Mouse (Mus musculus) cerebellum, adult 8-10 months (tissue): Measurements from ENCODE around the gene Eftud2.

Source experiments
- DNase-seq: peaks from one replicate; pipeline ENCODE4 v3.0.0; 2022

Gene Eftud2

DNA sequence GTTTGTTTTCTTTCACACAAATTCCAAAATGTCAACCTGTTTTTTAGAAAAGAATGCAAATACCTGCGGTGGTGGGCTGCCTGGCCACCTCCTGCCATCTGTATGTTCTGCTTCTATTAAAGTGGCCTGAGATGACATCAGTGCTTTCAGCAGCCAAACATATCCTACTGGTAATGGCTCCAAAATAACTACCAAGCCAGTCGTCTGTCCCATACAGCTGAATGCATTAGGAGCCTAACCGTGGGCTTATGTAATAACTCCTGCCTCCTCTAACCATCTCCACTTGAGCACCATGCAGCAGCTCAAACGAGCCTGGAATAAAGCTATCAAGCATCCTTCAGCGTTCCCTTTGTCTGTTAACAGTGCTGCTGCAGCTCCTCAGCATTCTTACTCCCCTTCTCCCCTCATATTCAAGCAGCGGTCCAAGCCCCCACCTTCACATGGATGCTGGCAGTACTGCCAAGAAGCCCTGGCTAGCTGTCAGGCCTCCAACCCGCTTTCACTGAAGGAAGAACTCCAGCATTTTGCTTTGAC, 5.9 kb downstream of the Eftud2 start:
- peak; percentile 70 for DNase-seq

GRCm38 (mm10) chr11:102864272-102864671, 16.5 kb downstream of the Eftud2 start:
- peak; percentile 66 for DNase-seq

DNA sequence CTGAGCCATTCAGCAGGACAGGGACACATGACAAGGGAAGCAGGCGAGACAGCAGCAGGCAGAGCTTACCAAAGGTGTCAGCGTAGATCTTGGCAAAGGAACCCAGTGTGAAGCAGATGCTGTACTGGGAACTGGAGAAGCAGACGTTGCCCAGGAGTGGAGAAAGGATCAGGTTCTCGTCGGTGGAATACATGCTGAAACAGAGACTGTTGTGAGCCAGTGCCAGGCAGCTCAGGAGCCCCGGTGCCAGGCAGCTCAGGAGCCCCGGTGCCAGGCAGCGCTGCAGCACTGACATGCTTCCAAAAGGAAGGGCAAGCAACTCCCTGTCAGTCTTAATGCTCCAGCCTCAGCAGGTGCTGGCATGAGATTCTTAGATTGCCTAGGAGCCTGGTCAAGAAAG, 20.9 kb downstream of the Eftud2 start:
- DNase-seq: peak; percentile 29

DNA sequence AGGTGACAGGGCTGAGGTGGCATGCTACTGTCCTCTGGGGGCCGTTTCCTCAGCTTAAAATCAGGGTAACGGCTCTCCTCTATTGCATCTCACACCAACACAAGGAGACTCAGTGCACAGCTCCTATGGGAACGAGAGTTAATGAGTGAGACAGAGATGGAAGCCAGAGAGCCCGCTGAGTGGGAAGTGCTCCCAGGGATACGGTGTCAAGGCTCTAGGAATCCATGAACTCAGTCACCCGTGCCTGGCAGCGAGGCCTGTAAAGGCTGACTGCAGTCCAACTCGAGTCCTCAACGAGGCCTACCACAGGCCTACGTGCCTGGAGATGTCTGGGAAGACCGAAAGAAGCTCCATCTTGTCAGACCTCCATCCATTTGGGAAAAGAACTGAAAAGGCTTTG, 21.8 kb downstream of the Eftud2 start:
- no peak for DNase-seq

DNA sequence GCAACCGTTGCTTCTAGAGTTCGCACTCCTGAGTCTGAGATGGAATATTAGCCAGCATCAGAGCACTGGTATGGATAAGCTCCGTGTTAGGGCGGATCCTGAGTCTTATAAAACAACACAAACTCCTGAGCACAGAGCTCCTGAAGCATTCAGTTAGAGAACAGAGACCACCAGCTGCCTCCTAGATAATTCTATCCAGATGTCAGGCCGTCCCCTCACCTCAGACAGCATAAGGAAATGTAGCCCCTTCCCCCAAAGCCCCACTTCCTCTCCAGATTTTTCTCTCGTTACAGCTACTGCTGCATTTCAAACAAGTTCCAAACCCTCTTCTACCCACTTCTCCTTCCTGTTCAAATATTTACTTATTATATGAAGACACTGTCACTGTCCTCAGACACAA, 24.8 kb downstream of the Eftud2 start:
- no peak for DNase-seq

- no peak for DNase-seq
Observed at GRCm38 (mm10) chr11:102853760-102854159, 27.0 kb downstream of the Eftud2 start.

- DNase-seq: peak; percentile 59
Observed at GRCm38 (mm10) chr11:102851883-102852282, 28.9 kb downstream of the Eftud2 start.

- DNase-seq: no peak
Observed at GRCm38 (mm10) chr11:102845926-102846325, 34.9 kb downstream of the Eftud2 start.

GRCm38 (mm10) chr11:102838616-102839150, 42.1 kb downstream of the Eftud2 start:
- no peak for DNase-seq

GRCm38 (mm10) chr11:102838126-102838525, 42.7 kb downstream of the Eftud2 start:
- DNase-seq: no peak

GRCm38 (mm10) chr11:102837385-102837784, 43.4 kb downstream of the Eftud2 start:
- no peak for DNase-seq

- no peak for DNase-seq
Observed at GRCm38 (mm10) chr11:102836146-102836545, 44.6 kb downstream of the Eftud2 start.

DNA sequence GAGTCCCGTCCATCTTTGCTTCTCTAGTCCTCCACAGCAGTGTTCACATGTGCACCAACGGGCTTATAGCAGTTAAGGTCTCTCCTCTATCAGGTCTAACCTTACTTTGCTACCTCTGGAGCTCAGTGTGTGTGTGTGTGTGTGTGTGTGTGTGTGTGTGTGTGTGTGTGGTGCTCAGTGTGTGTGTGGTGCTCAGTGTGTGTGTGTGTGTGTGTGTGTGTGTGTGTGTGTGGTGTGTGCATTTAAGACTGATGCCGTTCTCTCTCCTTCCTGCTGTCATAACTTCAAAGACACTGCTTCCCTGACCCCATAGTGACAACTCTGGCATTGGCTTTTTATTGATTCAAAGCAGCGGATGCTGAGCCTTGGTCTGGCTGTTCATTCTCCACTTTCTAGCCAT, 45.2 kb downstream of the Eftud2 start, which contains the start of gene Higd1b:
Gene Higd1b (plus strand): TSS at position 301 of the 400 bp plus-strand sequence.
- no peak for DNase-seq

DNA sequence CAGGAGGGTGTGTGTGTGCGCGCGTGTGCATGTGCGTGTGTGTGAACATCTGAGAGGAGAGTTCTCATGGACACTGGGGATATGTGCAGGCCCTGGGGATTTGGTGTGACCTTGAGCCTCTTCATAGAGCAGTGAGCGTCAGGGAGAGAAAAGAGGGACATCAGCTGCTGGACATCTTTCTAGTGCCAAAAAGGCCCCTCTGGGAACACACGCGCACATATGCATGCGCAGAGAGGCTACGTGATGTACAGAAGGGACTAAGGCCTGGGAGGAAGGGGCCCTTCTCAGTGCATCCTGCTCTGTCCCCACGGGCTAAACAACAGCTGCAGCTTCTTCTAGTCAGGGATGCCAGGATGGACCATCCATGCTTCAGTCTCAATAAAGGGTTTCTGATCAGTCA, 46.6 kb downstream of the Eftud2 start:
- no peak for DNase-seq

DNA sequence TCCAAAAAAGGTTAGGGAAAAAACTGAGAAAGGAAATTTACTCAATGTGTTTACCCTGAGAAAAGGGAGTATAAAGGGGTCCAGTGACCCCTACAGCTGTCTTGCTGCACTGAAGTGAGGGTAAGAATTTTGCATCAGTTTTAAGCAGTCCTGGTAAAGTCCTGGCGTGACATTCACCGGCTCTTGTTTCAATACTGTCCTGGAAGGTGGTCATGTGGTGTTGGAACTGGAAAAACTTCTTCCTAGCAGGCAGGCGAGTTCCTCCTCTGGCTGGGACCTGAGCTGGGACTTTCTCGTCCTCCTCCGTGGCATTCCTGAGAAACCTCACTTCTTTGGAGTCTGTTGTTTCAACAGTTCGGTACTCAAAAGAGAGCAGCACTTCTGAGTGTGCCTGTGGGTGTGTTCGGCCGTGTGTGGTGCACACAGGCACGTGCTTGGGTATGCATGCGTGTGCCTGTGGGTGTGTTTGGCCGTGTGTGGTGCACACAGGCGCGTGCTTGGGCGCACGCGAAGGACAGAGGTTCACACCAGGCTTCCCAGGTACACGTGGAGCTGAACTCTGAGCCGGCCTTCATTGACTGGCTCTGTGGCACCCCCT, 48.0 kb downstream of the Eftud2 start:
- DNase-seq: no peak

GRCm38 (mm10) chr11:102830276-102830675, 50.5 kb downstream of the Eftud2 start:
- DNase-seq: no peak

GRCm38 (mm10) chr11:102827097-102827496, 53.7 kb downstream of the Eftud2 start:
- DNase-seq: no peak

- no peak for DNase-seq
Observed at GRCm38 (mm10) chr11:102826476-102826875, 54.3 kb downstream of the Eftud2 start.

DNA sequence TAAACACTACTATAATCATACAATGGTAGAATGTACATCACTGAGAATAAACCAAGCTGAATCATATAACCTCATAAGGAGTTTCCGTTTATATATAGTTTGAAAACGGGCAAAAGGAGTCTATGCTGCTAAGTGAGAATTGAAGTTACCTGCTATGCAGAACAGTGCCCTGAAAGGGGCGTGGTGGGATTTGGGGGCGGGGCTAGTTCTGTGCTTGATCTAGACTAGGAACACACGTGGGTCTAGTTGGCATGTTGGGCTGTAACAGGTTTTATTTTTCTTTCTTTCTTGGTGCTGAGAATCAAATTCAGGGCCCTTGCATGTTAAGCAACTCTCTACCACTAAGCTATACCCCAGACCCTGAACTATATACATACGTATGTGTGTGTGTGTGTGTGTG, 59.6 kb downstream of the Eftud2 start:
- no peak for DNase-seq

DNA sequence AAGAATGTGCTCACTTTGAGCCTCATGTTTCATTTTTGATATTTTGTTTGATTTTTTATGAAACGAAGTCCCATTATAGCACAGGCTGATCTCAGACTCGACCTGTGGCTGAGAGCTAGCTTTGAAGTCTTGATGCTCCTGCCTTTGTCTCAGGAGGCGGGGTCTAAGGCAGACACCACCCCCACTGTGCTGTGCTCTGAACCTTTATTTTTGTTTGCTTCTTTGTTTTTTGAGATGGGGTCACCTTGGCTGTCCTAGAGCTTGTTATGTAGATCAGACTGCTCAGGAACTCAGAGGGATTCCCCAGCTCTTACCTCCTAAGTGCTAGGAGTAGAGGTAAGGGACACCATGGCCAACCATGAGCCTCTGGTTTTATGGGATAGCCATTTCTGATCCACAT, 60.4 kb downstream of the Eftud2 start:
- DNase-seq: no peak

DNA sequence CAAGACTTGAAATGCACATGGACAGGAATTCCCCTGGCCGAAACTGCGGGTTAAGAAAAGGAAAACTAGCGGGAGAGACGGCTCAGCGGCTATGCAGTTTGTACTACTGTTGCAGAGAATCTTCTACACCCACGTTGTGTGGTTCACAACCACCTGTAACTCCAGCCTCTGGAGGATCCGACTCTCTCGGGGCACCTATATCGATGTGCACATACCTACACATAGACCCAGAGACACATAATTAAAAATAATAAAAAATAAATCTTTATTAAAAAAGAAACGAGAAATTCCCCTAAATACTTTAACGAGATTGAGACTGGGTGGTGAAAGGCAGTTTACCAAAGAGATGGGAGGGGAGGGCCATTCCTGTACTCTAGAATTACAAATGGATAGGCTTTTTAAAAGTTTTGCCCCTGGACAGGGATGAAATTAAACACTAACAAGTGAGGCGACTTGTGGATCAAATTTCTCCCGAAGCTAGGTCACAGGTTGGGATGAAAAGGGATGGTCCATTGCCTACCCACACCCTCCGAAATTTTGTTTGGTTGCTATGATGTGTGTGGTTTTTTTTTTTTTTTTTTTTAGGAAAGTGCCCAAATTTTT, 60.9 kb downstream of the Eftud2 start:
- no peak for DNase-seq

- DNase-seq: peak; percentile 43
Observed at GRCm38 (mm10) chr11:102819021-102819782, 61.6 kb downstream of the Eftud2 start, which contains the start of gene Gjc1. Gene Gjc1 (minus strand): TSS chr11:102819700.
